Mouse (Mus musculus) heart, embryonic 14.5 days (tissue): ENCODE measurements at regions not wholly inside any gene's neighbourhood (a gene's known extent, or its start where the extent isn't known, plus 50 kb on each side); places are given as distances from the start of the nearest gene placed in this dataset.

Experiments
- ATAC-seq: fragments of 200-750 bp; cut with Nextera tagmentation; 2 replicates; pipeline ENCODE4 v1.8.0; 2017; ENCODE audit warnings: low read depth, moderate TSS enrichment; ENCODE audit not compliant: insufficient number of reproducible peaks, insufficient read depth, low FRiP score
- H3K27ac ChIP-seq, 2 experiments: fragments of 200-500 bp in 1 of 2; fragments of 300-500 bp in 1 of 2; sonication (generic) in 1 of 2; replicated peaks in 1 of 2; 2 replicates each; pipeline ENCODE4 v1.5.1; 2012 to 2014; ENCODE audit warnings: low read depth in 2 of 2, low read length in 2 of 2, control low read depth in 1 of 2, mild to moderate bottlenecking in 1 of 2, mixed read lengths in 1 of 2; ENCODE audit not compliant: control insufficient read depth in 1 of 2, insufficient read depth in 1 of 2
- H3K27me3 ChIP-seq: fragments of 300-500 bp; sonication (generic); 2 replicates; pipeline ENCODE4 v1.6.1; 2014; ENCODE audit warnings: mild to moderate bottlenecking, low read length, control low read depth; ENCODE audit not compliant: control insufficient read depth, insufficient read depth
- H3K36me3 ChIP-seq: fragments of 300-500 bp; sonication (generic); 2 replicates; pipeline ENCODE4 v1.6.1; 2014; ENCODE audit warnings: mild to moderate bottlenecking, control low read depth, low read length, mixed read lengths; ENCODE audit not compliant: control insufficient read depth, insufficient read depth
- H3K4me1 ChIP-seq, 2 experiments: fragments of 200-500 bp in 1 of 2; fragments of 300-500 bp in 1 of 2; sonication (generic) in 1 of 2; 2 replicates each; pipeline ENCODE4 v1.6.1; 2012 to 2014; ENCODE audit warnings: low read length in 2 of 2, control low read depth in 1 of 2, mixed read lengths in 1 of 2; ENCODE audit not compliant: control insufficient read depth in 2 of 2, insufficient read depth in 2 of 2
- H3K4me2 ChIP-seq: fragments of 300-500 bp; sonication (generic); 2 replicates; pipeline ENCODE4 v1.6.1; 2014; ENCODE audit warnings: mild to moderate bottlenecking, low read length
- H3K4me3 ChIP-seq, 2 experiments: fragments of 200-500 bp in 1 of 2; fragments of 300-500 bp in 1 of 2; sonication (generic) in 1 of 2; 2 replicates each; pipeline ENCODE4 v1.5.1; 2012 to 2014; ENCODE audit warnings: low read length in 2 of 2, mild to moderate bottlenecking in 2 of 2, control low read depth in 1 of 2, low read depth in 1 of 2, moderate library complexity in 1 of 2; ENCODE audit not compliant: control insufficient read depth in 1 of 2, insufficient read depth in 1 of 2
- H3K9ac ChIP-seq: fragments of 300-500 bp; sonication (generic); 2 replicates; pipeline ENCODE4 v1.6.1; 2014; ENCODE audit warnings: mild to moderate bottlenecking, low read length
- H3K9me3 ChIP-seq: fragments of 300-500 bp; sonication (generic); 2 replicates; pipeline ENCODE4 v1.6.1; 2016; ENCODE audit warnings: low read length, control low read depth; ENCODE audit not compliant: control insufficient read depth
- WGBS: fragments of 180-500 bp; shearing (Covaris S2); extraction: QIAGEN DNeasy Blood & Tissue Kit; methylation state at CpG from one replicate; pipeline ENCODE4 v1.1.7; 2014; 5-methylcytosine and 5-hydroxymethylcytosine counted together

DNA sequence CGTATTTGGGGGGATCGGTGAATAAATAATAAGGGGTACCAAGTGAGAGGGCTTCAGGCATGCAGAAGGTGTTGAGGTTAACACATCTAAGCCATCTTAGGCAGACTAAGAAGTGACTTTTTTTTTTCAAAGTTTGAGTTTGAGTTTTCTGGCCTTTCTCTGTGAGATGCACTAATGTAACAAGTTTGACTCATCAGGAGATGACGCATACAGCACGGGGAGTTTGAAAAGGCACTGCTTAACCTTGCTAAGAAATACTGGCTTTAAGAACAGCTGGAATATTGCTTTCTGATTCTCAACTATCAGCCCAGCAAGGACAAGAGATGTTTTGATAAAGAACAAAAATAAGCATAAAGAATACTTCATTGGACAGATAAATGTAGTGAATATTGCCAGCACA is 806.6 kb downstream of the Kcna4 start:
- no peak overlapping the region for H3K4me2 ChIP-seq
- no peak for ATAC-seq
- H3K4me1 ChIP-seq = no peaks in the 10 kb centered on the region
- H3K27ac ChIP-seq = no peak overlapping the region
- whole genome bisulfite sequencing = 89% methylated on average over 4 of the region's 4 CpGs
- no peak overlapping the region for H3K4me3 ChIP-seq
- H3K9ac ChIP-seq = no peak overlapping the region
- no peaks in the 10 kb centered on the region for H3K27me3 ChIP-seq
- H3K36me3 ChIP-seq = no peaks in the 10 kb centered on the region
- no peaks in the 10 kb centered on the region for H3K9me3 ChIP-seq

DNA sequence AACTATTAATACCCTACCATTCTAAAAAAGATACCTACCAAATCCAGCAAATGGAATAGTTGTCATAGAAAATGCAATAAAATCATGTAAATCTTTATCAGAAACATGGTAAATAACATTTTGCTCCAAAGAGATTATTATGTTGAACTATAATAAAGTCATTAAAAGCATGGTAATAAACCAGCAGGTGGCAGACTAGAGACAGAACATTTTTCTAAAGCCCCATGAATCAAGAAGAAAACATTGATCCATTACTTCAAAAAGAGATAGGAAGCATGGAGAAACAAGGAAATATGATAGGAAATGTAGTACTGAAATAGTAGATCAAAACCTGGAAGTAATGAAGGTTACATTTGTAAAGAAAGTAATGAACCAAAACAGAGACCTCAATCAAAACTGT is 819.7 kb downstream of the Kcna4 start:
- no peak for ATAC-seq
- no peaks in the 10 kb centered on the region for H3K9me3 ChIP-seq

DNA sequence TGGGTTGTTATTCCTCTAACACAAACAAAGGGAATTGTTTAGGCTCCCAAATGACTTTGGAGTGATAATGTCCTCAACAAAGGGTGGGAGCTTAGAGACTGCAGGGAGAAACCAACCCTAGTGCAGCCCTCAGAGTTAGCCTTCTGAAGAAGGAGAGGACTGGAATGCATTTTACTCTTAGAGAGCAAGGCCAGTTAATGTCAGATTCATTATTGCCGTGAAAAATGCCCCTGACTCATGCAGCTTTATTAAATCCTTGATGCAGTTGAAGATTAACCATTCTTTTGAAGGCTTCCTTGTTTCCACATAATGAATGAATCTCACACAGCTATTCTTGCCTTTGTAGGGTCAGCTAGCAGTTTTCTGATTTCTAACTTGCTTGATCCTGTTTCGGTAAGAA is 855.3 kb downstream of the Kcna4 start:
- Histone ChIP-seq H3K9me3 (no peaks in the 10 kb centered on the region), H3K27me3 (no peaks in the 10 kb centered on the region), H3K4me2 (no peak overlapping the region), H3K9ac (no peak overlapping the region), H3K4me1 (no peaks in the 10 kb centered on the region), H3K4me3 (no peak overlapping the region), H3K27ac (no peak overlapping the region), H3K36me3 (no peaks in the 10 kb centered on the region)
- WGBS = 63% methylated on average over 2 of the region's 2 CpGs
- no peak for ATAC-seq

More for the DNA sequence above, 819.7 kb downstream of the Kcna4 start:
- Histone ChIP-seq H3K27me3 (no peaks in the 10 kb centered on the region), H3K4me1 (no peaks in the 10 kb centered on the region), H3K4me3 (no peak overlapping the region), H3K36me3 (no peaks in the 10 kb centered on the region), H3K9ac (no peak overlapping the region), H3K27ac (no peak overlapping the region), H3K4me2 (no peak overlapping the region)

GRCm38 (mm10) chr2:108148221-108148620 is 857.8 kb downstream of the Kcna4 start:
- H3K4me2 ChIP-seq = no peak overlapping the region
- no peaks in the 10 kb centered on the region for H3K9me3 ChIP-seq
- H3K9ac ChIP-seq = no peak overlapping the region
- H3K4me1 ChIP-seq = no peaks in the 10 kb centered on the region
- WGBS = 54% methylated on average over 4 of the region's 4 CpGs
- no peaks in the 10 kb centered on the region for H3K36me3 ChIP-seq
- no peak overlapping the region for H3K27ac ChIP-seq
- ATAC-seq = no peak
- no peaks in the 10 kb centered on the region for H3K27me3 ChIP-seq
- no peak overlapping the region for H3K4me3 ChIP-seq

DNA sequence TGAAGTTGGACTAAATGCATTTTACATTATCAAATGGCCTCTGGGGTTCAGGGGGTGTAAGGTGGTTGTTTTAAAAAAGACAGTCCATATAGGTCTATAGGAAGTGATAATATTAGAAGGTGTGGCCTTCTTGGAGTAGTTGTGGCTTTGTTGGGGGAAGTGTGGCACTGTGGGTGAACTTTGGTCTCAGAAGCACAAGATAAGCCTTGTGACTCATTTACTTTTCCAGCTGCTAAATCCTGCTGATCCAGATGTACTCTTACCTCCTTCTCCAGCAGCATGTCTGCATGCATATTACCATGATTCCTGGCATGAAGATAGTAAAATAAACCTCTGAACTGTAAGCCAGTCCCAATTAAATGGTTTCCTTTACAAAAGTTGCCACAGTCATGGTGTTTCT is 865.8 kb downstream of the Kcna4 start:
- H3K9me3 ChIP-seq = no peaks in the 10 kb centered on the region
- no peak for ATAC-seq
- H3K27me3 ChIP-seq = no peaks in the 10 kb centered on the region
- no peak overlapping the region for H3K9ac ChIP-seq
- no peak overlapping the region for H3K4me3 ChIP-seq
- no peak overlapping the region for H3K4me2 ChIP-seq
- no peak overlapping the region for H3K27ac ChIP-seq
- no peaks in the 10 kb centered on the region for H3K36me3 ChIP-seq
- H3K4me1 ChIP-seq = no peaks in the 10 kb centered on the region

DNA sequence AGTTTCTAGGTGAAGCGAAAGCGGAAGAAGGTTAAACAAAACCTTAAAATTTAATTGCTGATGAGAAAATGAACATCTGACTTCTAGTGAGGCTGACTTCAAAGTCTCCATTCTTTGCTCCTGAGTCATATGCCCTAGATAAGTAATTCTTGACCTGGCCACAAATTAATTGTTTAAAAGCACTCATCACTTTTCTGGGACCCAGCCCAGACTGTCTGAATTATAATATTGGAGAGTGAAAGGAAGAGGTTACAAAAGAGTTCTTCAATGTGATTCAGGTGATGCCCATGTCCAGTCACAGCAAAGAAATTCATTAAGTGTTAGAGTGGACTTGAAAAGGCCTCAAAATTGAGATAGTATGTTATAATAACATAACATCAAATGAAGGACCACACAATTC is 867.3 kb downstream of the Kcna4 start:
- Histone ChIP-seq H3K4me3 (no peak overlapping the region), H3K9ac (no peak overlapping the region), H3K4me2 (no peak overlapping the region), H3K36me3 (no peaks in the 10 kb centered on the region), H3K27ac (no peak overlapping the region), H3K9me3 (no peaks in the 10 kb centered on the region), H3K4me1 (no peaks in the 10 kb centered on the region), H3K27me3 (no peaks in the 10 kb centered on the region)
- no peak for ATAC-seq
- WGBS = 85% methylated on average over 2 of the region's 2 CpGs

DNA sequence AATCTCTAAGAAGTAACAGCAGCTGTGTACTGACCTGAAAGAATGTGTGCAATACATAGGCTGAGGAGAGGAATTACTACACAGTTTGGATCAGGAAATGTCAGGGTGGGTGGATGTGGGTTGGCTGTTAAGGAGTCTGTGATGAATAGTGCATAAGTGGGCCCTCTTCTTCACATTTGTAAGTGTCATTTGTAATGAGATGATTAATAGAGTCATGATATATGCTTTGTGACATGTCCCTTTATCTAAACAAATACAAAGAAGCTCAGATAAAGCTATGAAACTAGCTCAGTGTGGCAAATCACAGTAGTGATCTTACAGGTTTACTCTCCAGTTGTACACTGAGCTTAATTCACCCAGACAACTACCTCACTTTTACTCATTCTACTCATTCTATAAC is 867.9 kb downstream of the Kcna4 start:
- Histone ChIP-seq H3K9ac (no peak overlapping the region), H3K9me3 (no peaks in the 10 kb centered on the region), H3K4me1 (no peaks in the 10 kb centered on the region), H3K27ac (no peak overlapping the region), H3K27me3 (no peaks in the 10 kb centered on the region), H3K4me2 (no peak overlapping the region), H3K4me3 (no peak overlapping the region), H3K36me3 (no peaks in the 10 kb centered on the region)
- no peak for ATAC-seq

DNA sequence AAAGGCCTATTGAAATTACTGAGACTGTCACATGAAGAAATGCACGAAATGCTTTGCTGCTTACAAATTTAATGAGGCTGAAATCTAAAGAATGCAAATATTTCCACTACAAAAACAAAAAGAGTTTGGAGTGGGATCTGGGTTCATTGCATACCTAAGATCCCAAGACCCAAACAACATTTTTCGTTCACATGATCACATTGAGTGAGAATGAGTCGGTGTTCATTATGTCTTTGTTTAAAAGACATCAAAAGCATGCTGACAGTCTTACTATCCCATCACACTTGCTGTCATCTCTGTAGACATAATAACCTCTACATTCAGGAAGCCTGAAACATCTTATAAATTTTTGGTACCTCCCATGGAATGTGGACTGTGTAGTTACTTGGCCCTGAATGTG is 870.4 kb downstream of the Kcna4 start:
- Histone ChIP-seq H3K4me2 (no peak overlapping the region), H3K4me3 (no peak overlapping the region), H3K9ac (no peak overlapping the region), H3K9me3 (no peaks in the 10 kb centered on the region), H3K27ac (no peak overlapping the region), H3K36me3 (no peaks in the 10 kb centered on the region), H3K27me3 (no peaks in the 10 kb centered on the region), H3K4me1 (no peaks in the 10 kb centered on the region)
- ATAC-seq = no peak
- 73% methylated on average over 3 of the region's 3 CpGs for WGBS
